8 mouse cellular contexts compared by ENCODE assay signal in the genomic region with DNA sequence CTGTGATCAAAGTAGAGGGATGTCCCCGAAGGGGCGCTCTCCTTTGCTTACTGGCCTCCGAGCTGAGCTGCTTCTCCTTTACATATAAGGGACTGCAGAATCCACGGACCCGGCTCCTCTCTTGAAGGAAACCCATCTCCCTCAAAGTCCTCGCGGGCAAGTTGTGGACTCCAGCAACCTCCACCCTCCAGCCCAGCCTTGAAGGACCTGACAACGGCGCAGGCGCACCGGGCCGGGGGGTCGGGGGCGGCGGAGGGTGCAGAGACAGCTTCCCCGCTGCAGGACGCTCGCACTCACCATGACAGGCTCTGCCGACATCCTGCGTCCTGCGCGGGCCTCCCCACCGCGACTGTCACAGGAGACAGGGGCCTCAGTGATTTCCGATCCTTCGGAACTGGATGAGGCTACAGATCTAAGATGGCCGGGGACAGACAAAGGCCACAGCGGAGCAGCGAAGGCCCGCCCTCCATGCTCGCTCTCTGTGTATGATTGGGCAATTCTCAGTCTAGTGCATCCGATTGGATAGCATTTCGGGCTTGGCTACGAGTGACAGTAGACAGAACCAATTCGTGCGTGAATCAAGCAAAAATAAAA. TPM values are rescaled to one million over a fixed set of nuclear protein-coding genes. Genes with fewer than 3 reads are reported as not detected.
A peak's percentile ranks its signal among the peaks of the same experiment; 100 is the strongest.
DNase-seq lines count a peak whose midpoint lies in the region; ATAC-seq and TF ChIP-seq lines count a peak whose summit lies in the region.

Gene 2610008E11Rik, minus strand, starts transcription at position 440 of the 594 bp plus-strand sequence.

- H3K27ac ChIP-seq in forebrain, embryonic 16.5 days (ENCODE audit: low read length), result peak within 1 kb of the TSS; percentile 99
- peak within 1 kb of the TSS; percentile 100 for H3K27ac ChIP-seq in layer of hippocampus, adult 2 months
- peak within 1 kb of the TSS; percentile 98 for H3K27ac ChIP-seq in lung, embryonic 14.5 days (ENCODE audit: low read depth)
- peak within 1 kb of the TSS; percentile 99 for H3K27ac ChIP-seq in olfactory bulb, adult 2 months (ENCODE audit: insufficient read depth, low read depth, low read length)
- peak within 1 kb of the TSS; percentile 33; the same call in 1 of the 2 replicates for H3K27ac ChIP-seq in thymus, adult 2 months (ENCODE audit: control insufficient read depth, insufficient read depth, low read length)

- peaks cover 7% of the 10 kb centered on the region; the same call in 1 of the 2 replicates for H3K9me3 ChIP-seq in G1E (replicated peaks)
- no peaks in the 10 kb centered on the region for H3K9me3 ChIP-seq in forebrain, embryonic 16.5 days (ENCODE audit: control insufficient read depth, low read length)
- H3K9me3 ChIP-seq in lung, embryonic 14.5 days (ENCODE audit: low read depth, low read length), result no peaks in the 10 kb centered on the region

- H3K4me2 ChIP-seq in forebrain, embryonic 16.5 days (ENCODE audit: low read length), result peak within 1 kb of the TSS; percentile 87
- peak within 1 kb of the TSS; percentile 72 for H3K4me2 ChIP-seq in lung, embryonic 14.5 days

- intact Hi-C loops in heart, postnatal 36 days (cut with DNase I), result loop anchor here (5.0 to 10.0 kb wide), 2 partner anchors 512 to 685 kb away; partner anchors contain the start of gene Rrp1

- TF ChIP-seq POLR2A in olfactory bulb, adult 2 months (IDR thresholded peaks at IDR 0.05; ENCODE audit: insufficient read depth, low read depth, low read length), result peak; percentile 63
- TF ChIP-seq POLR2A in thymus, adult 2 months (IDR thresholded peaks at IDR 0.05; ENCODE audit: control insufficient read depth, extremely low read depth, insufficient read depth, low read length, poor library complexity), result no peak

- peak within 1 kb of the TSS; percentile 75 for H3K4me3 ChIP-seq in G1E (ENCODE audit: low read depth, low read length)
- H3K4me3 ChIP-seq in forebrain, embryonic 16.5 days (replicated peaks; ENCODE audit: low read length), result peak within 1 kb of the TSS; percentile 85
- peak within 1 kb of the TSS; percentile 97 for H3K4me3 ChIP-seq in layer of hippocampus, adult 2 months
- peak within 1 kb of the TSS; percentile 79 for H3K4me3 ChIP-seq in lung, embryonic 14.5 days (ENCODE audit: low read depth, low read length)
- H3K4me3 ChIP-seq in olfactory bulb, adult 2 months (ENCODE audit: insufficient read depth, low read depth, low read length), result peak within 1 kb of the TSS; percentile 97
- H3K4me3 ChIP-seq in thymus, adult 2 months (ENCODE audit: control insufficient read depth, insufficient read depth, low read length), result peak within 1 kb of the TSS; percentile 65

- ATAC-seq in G1E (ENCODE audit: extremely low read depth, insufficient number of reproducible peaks, low FRiP score, poor library complexity, severe bottlenecking), result peak; percentile 96
- peak; percentile 100 for ATAC-seq in forebrain, embryonic 16.5 days
- ATAC-seq in lung, embryonic 14.5 days (ENCODE audit: insufficient read depth), result peak; percentile 100

- no peaks in the 10 kb centered on the region for H3K27me3 ChIP-seq in G1E (ENCODE audit: insufficient read depth, low read length)
- H3K27me3 ChIP-seq in forebrain, embryonic 16.5 days (replicated peaks; ENCODE audit: control insufficient read depth, insufficient read depth, low read length), result no peaks in the 10 kb centered on the region
- H3K27me3 ChIP-seq in lung, embryonic 14.5 days (ENCODE audit: insufficient read depth, low read length), result no peaks in the 10 kb centered on the region
- H3K27me3 ChIP-seq in thymus, adult 2 months (ENCODE audit: control insufficient read depth, insufficient read depth, low read length), result no peaks in the 10 kb centered on the region

- peak; percentile 71 for DNase-seq in G1E (ENCODE audit: low spot score)
- DNase-seq in cerebellum, adult 18-20 months, result peak; percentile 92 to 95
- DNase-seq in heart, postnatal 36 days, result peak; percentile 88 to 91
- peak; percentile 87 to 96 for DNase-seq in layer of hippocampus, adult 2 months (ENCODE audit: low spot score in 2 of 2)
- DNase-seq in lung, embryonic 14.5 days, result peak; percentile 97
- DNase-seq in thymus, adult 2 months, result peak; percentile 90

- WGBS in forebrain, embryonic 16.5 days, result under 1% methylated on average over 36 of the region's 36 CpGs
- under 1% methylated on average over 36 of the region's 36 CpGs for WGBS in lung, embryonic 14.5 days
- WGBS in olfactory bulb, adult 2 months, result under 1% methylated on average over 36 of the region's 36 CpGs
- WGBS in thymus, adult 2 months, result under 1% methylated on average over 36 of the region's 36 CpGs

- TF ChIP-seq CTCF in G1E (IDR thresholded peaks at IDR 0.05; ENCODE audit: low read depth, low read length), result no peak
- peak; percentile 42 for TF ChIP-seq CTCF in layer of hippocampus, adult 2 months (conservative IDR thresholded peaks at IDR 0.05)
- TF ChIP-seq CTCF in lung, embryonic 14.5 days (IDR thresholded peaks at IDR 0.05; ENCODE audit: low read depth), result no peak
- no peak for TF ChIP-seq CTCF in olfactory bulb, adult 2 months (IDR thresholded peaks at IDR 0.05; ENCODE audit: insufficient read depth, low read depth, low read length)
- TF ChIP-seq CTCF in thymus, adult 2 months (IDR thresholded peaks at IDR 0.05; ENCODE audit: borderline replicate concordance, control insufficient read depth, extremely low read depth, insufficient read depth, low read length, poor library complexity), result peak; percentile 42; the same call in 1 of the 2 replicates

- H3K4me1 ChIP-seq in G1E (ENCODE audit: insufficient read depth, low read depth, low read length), result 0 out of 2 replicates have a peak, but pooled peaks cover 2% of the 10 kb centered on the region
- peaks cover 19% of the 10 kb centered on the region for H3K4me1 ChIP-seq in forebrain, embryonic 16.5 days (replicated peaks; ENCODE audit: control insufficient read depth, insufficient read depth, low read length)
- H3K4me1 ChIP-seq in lung, embryonic 14.5 days (ENCODE audit: insufficient read depth), result no peaks in the 10 kb centered on the region
- peaks cover 4% of the 10 kb centered on the region for H3K4me1 ChIP-seq in olfactory bulb, adult 2 months (ENCODE audit: control insufficient read depth, insufficient read depth, low read length)
- H3K4me1 ChIP-seq in thymus, adult 2 months (replicated peaks; ENCODE audit: control insufficient read depth, insufficient read depth, low read length), result no peaks in the 10 kb centered on the region

- peaks cover 9% of the 10 kb centered on the region for H3K36me3 ChIP-seq in G1E (replicated peaks)
- peaks cover 11% of the 10 kb centered on the region for H3K36me3 ChIP-seq in forebrain, embryonic 16.5 days (ENCODE audit: control insufficient read depth, insufficient read depth)
- peaks cover 21% of the 10 kb centered on the region for H3K36me3 ChIP-seq in lung, embryonic 14.5 days (ENCODE audit: insufficient read depth)
- H3K36me3 ChIP-seq in thymus, adult 2 months (ENCODE audit: control insufficient read depth, insufficient read depth, low read length), result peaks cover 3% of the 10 kb centered on the region

- H3K9ac ChIP-seq in forebrain, embryonic 16.5 days (replicated peaks; ENCODE audit: low read depth, low read length), result peak within 1 kb of the TSS; percentile 100
- peak within 1 kb of the TSS; percentile 97 for H3K9ac ChIP-seq in lung, embryonic 14.5 days

RNA-seq across cellular contexts. Expression of gene 2610008E11Rik, which starts in this region (rescaled TPM):
- total RNA-seq in G1E (2014; fragmentation: Nextera tagmentation) (18.7 and 19.3 TPM in 2 replicates), G1E (2017) (7.5 and 8.2 TPM in 2 replicates)
- 0.22 and 0.56 TPM in 2 replicates for polyA plus RNA-seq in G1E (2012)
- 59.6 and 65.9 TPM in 2 replicates for polyA plus RNA-seq in forebrain, embryonic 16.5 days (2015; fragmentation: Nextera tagmentation; extraction: Ambion mirVana)
- 10 to 100 TPM; 12.5 to 12.8 TPM for total RNA-seq in heart, postnatal 36 days (2021)
- 10 to 100 TPM; 22.3 to 28.0 TPM for total RNA-seq in layer of hippocampus, adult 2 months (2021)
- 30.9 and 33.9 TPM in 2 replicates for polyA plus RNA-seq in lung, embryonic 14.5 days (2014; fragmentation: Nextera tagmentation; extraction: Ambion mirVana)
- polyA plus RNA-seq in olfactory bulb, adult 2 months (2012; ENCODE audit: insufficient read depth, insufficient read length, low replicate concordance, missing spikeins), result not detected in 2 replicates
- polyA plus RNA-seq in thymus, adult 2 months (2012; rRNA removed), result 2.0 and 2.5 TPM in 2 replicates

Comparison
In these comparisons a context has a peak if more than half of its experiments do, and no peak if none do; other contexts are left out.
1. Peak in every context shown above with its lines: DNase-seq, ATAC-seq, H3K4me3 ChIP-seq and H3K27ac ChIP-seq.
2. CTCF ChIP-seq: peak in layer of hippocampus, adult 2 months (single experiment) and thymus, adult 2 months (single experiment); none in G1E (single experiment), lung, embryonic 14.5 days (single experiment) and olfactory bulb, adult 2 months (single experiment).
3. H3K27ac ChIP-seq: peak in every context shown above with its lines; median percentile 100 in layer of hippocampus, adult 2 months; 99 in forebrain, embryonic 16.5 days; 99 in olfactory bulb, adult 2 months; 98 in lung, embryonic 14.5 days; 33 in thymus, adult 2 months.